In genomic region chr11:43790446-43790845, GRCm38 (mm10) we compare ENCODE assay signal across 23 mouse cellular contexts. TPM values are rescaled to one million over a fixed set of nuclear protein-coding genes. Genes with fewer than 3 reads are reported as not detected.
DNase-seq lines count a peak whose midpoint lies in the region; ATAC-seq and TF ChIP-seq lines count a peak whose summit lies in the region.
"Had no signal": no experiment of that assay in that cellular context is flagged by ENCODE, and none has a peak within 500 bp of the region (broad histone marks: within the 10 kb centered on the region; RNA-seq: fewer than 3 reads in every experiment).

No protein-coding gene starts in this region.

- H3K36me3 ChIP-seq in heart, embryonic 11.5 days (ENCODE audit: control insufficient read depth, insufficient read depth, low read length) = no peaks in the 10 kb centered on the region
- H3K36me3 ChIP-seq in kidney, postnatal 0 days (ENCODE audit: insufficient read depth, low read length) = no peaks in the 10 kb centered on the region
- H3K36me3 ChIP-seq in kidney, embryonic 15.5 days = no peaks in the 10 kb centered on the region
- H3K36me3 ChIP-seq: embryonic facial prominence, embryonic 10.5 days; forebrain, embryonic 10.5 days; hindbrain, embryonic 10.5 days; intestine, embryonic 15.5 days; limb, embryonic 10.5 days; liver, embryonic 15.5 days; midbrain, embryonic 15.5 days; neural tube, embryonic 12.5 days had no signal

- no peaks in the 10 kb centered on the region for H3K4me1 ChIP-seq in heart, embryonic 11.5 days (ENCODE audit: control insufficient read depth, insufficient read depth, low read length)
- H3K4me1 ChIP-seq in kidney, postnatal 0 days (replicated peaks; ENCODE audit: insufficient read depth, low read length) = no peaks in the 10 kb centered on the region
- H3K4me1 ChIP-seq in kidney, embryonic 15.5 days = no peaks in the 10 kb centered on the region
- H3K4me1 ChIP-seq: embryonic facial prominence, embryonic 10.5 days; forebrain, embryonic 10.5 days; hindbrain, embryonic 10.5 days; intestine, embryonic 15.5 days; limb, embryonic 10.5 days; liver, embryonic 15.5 days; midbrain, embryonic 15.5 days; neural tube, embryonic 12.5 days had no signal

- no peak for TF ChIP-seq CTCF in kidney, postnatal 0 days (IDR thresholded peaks at IDR 0.05; ENCODE audit: low read depth)

- no peaks in the 10 kb centered on the region for H3K27me3 ChIP-seq in heart, embryonic 11.5 days (ENCODE audit: control insufficient read depth, insufficient read depth, low read length)
- no peaks in the 10 kb centered on the region for H3K27me3 ChIP-seq in kidney, postnatal 0 days (ENCODE audit: insufficient read depth, low read length)
- H3K27me3 ChIP-seq in kidney, embryonic 15.5 days = no peaks in the 10 kb centered on the region
- H3K27me3 ChIP-seq: intestine, embryonic 15.5 days; liver, embryonic 15.5 days; midbrain, embryonic 15.5 days; neural tube, embryonic 12.5 days had no signal

- H3K4me2 ChIP-seq in heart, embryonic 11.5 days = no peak overlapping the region
- no peak overlapping the region for H3K4me2 ChIP-seq in kidney, postnatal 0 days (ENCODE audit: low read length)
- no peak overlapping the region for H3K4me2 ChIP-seq in kidney, embryonic 15.5 days
- H3K4me2 ChIP-seq: intestine, embryonic 15.5 days; liver, embryonic 15.5 days; midbrain, embryonic 15.5 days; neural tube, embryonic 12.5 days had no signal

- no peak overlapping the region for H3K27ac ChIP-seq in heart, embryonic 11.5 days (ENCODE audit: low read depth, low read length)
- H3K27ac ChIP-seq in kidney, postnatal 0 days = no peak overlapping the region
- H3K27ac ChIP-seq in kidney, embryonic 15.5 days = no peak overlapping the region
- H3K27ac ChIP-seq: embryonic facial prominence, embryonic 10.5 days; forebrain, embryonic 10.5 days; hindbrain, embryonic 10.5 days; intestine, embryonic 15.5 days; limb, embryonic 10.5 days; liver, embryonic 15.5 days; macrophage; midbrain, embryonic 15.5 days; neural tube, embryonic 12.5 days had no signal

- H3K4me3 ChIP-seq in heart, embryonic 11.5 days (ENCODE audit: low read depth, low read length) = no peak overlapping the region
- no peak overlapping the region for H3K4me3 ChIP-seq in kidney, postnatal 0 days (replicated peaks; ENCODE audit: low read depth, low read length)
- no peak overlapping the region for H3K4me3 ChIP-seq in kidney, embryonic 15.5 days (replicated peaks)
- H3K4me3 ChIP-seq: embryonic facial prominence, embryonic 10.5 days; forebrain, embryonic 10.5 days; hindbrain, embryonic 10.5 days; intestine, embryonic 15.5 days; limb, embryonic 10.5 days; liver, embryonic 15.5 days; midbrain, embryonic 15.5 days; neural tube, embryonic 12.5 days had no signal

- no peaks in the 10 kb centered on the region for H3K9me3 ChIP-seq in heart, embryonic 11.5 days (replicated peaks; ENCODE audit: control insufficient read depth, low read length)
- H3K9me3 ChIP-seq in kidney, postnatal 0 days (replicated peaks; ENCODE audit: low read length) = no peaks in the 10 kb centered on the region
- H3K9me3 ChIP-seq in kidney, embryonic 15.5 days (replicated peaks) = no peaks in the 10 kb centered on the region
- H3K9me3 ChIP-seq: embryonic facial prominence, embryonic 10.5 days; forebrain, embryonic 10.5 days; hindbrain, embryonic 10.5 days; intestine, embryonic 15.5 days; limb, embryonic 10.5 days; liver, embryonic 15.5 days; midbrain, embryonic 15.5 days; neural tube, embryonic 12.5 days had no signal

- WGBS in heart, embryonic 11.5 days (ENCODE audit: insufficient replicate concordance) = 77% methylated on average over 6 of the region's 6 CpGs
- WGBS in kidney, postnatal 0 days = 60% methylated on average over 6 of the region's 6 CpGs
- 63% methylated on average over 6 of the region's 6 CpGs for WGBS in kidney, embryonic 15.5 days

- peak; percentile 40 to 74 for DNase-seq in heart, adult 18-20 months
- DNase-seq in kidney, postnatal 0 days (ENCODE audit: low spot score) = peak; percentile 40
- peak; percentile 23 for DNase-seq in lung, postnatal 36 days
- DNase-seq in lung, postnatal 14 days = no peak
- DNase-seq: cerebellum, adult 11 months; cerebellum, adult 9-11 months; gastrocnemius, postnatal 10 days; liver; right cerebral cortex, postnatal 14 days had no signal

- ATAC-seq in heart, embryonic 11.5 days (replicated peaks; ENCODE audit: insufficient number of reproducible peaks, low FRiP score, low TSS enrichment) = no peak
- no peak for ATAC-seq in kidney, postnatal 0 days (replicated peaks; ENCODE audit: low FRiP score, low read depth)
- no peak for ATAC-seq in kidney, embryonic 15.5 days (replicated peaks; ENCODE audit: low FRiP score)
- no peak for ATAC-seq in erythroid progenitor cell, adult 5-6 weeks (replicated peaks; ENCODE audit: low FRiP score, poor library complexity, severe bottlenecking)
- ATAC-seq: forebrain, embryonic 16.5 days; hindbrain, embryonic 16.5 days; intestine, embryonic 15.5 days; midbrain, embryonic 15.5 days had no signal

- H3K9ac ChIP-seq in heart, embryonic 11.5 days (ENCODE audit: low read depth, low read length) = no peak overlapping the region
- H3K9ac ChIP-seq in kidney, postnatal 0 days (ENCODE audit: low read depth, low read length) = no peak overlapping the region
- no peak overlapping the region for H3K9ac ChIP-seq in kidney, embryonic 15.5 days
- H3K9ac ChIP-seq: intestine, embryonic 15.5 days; liver, embryonic 15.5 days; midbrain, embryonic 15.5 days; neural tube, embryonic 12.5 days had no signal

RNA-seq across cellular contexts. Expression of gene Ttc1, which starts 42.6 kb away (rescaled TPM):
- 10 to 100 TPM; 52.1 to 59.8 TPM for total RNA-seq in heart, adult 18-20 months (2021)
- 57.5 and 58.8 TPM in 2 replicates for polyA plus RNA-seq in heart, embryonic 11.5 days (2014; fragmentation: Nextera tagmentation; extraction: Ambion mirVana)
- polyA plus RNA-seq in kidney, postnatal 0 days (2015; fragmentation: Nextera tagmentation; extraction: Ambion mirVana) = 77.6 and 77.8 TPM in 2 replicates
- polyA plus RNA-seq in kidney, embryonic 15.5 days (2015; fragmentation: Nextera tagmentation; extraction: Ambion mirVana) = 74.3 and 79.1 TPM in 2 replicates
- 15.5 and 41.4 TPM in 2 replicates for total RNA-seq in erythroid progenitor cell, adult 5-6 weeks (2015; ENCODE audit: low replicate concordance)
- total RNA-seq in erythroid progenitor cell, adult 5-6 weeks (2017; ENCODE audit: low replicate concordance) = 11.3 and 23.1 TPM in 2 replicates
